Mouse (Mus musculus): ENCODE data around the gene Tmem176b. TPM values are rescaled to one million over a fixed set of nuclear protein-coding genes. Genes with fewer than 3 reads are reported as not detected.
"Not testable (repeated sequence)": the region's sequence is repeated elsewhere in the genome, so short reads cannot be mapped to it uniquely, and the experiment has no call there.

The Tmem176b gene
- polyA plus RNA-seq, 1 experiment from 2014 or later = 224 TPM

- no peak overlapping the region for H3K27ac ChIP-seq (replicated peaks)
- WGBS = 46% methylated on average over 7 of the region's 7 CpGs
- H3K4me1 ChIP-seq = 0 out of 2 replicates have a peak, but pooled peaks cover 5% of the 10 kb centered on the region
- H3K9ac ChIP-seq = no peak overlapping the region
- H3K4me2 ChIP-seq (replicated peaks) = no peak overlapping the region
- H3K4me3 ChIP-seq (replicated peaks) = no peak overlapping the region
- no peak for ATAC-seq (ENCODE audit: insufficient number of reproducible peaks, low FRiP score, low TSS enrichment, low read depth)
- H3K9me3 ChIP-seq (replicated peaks) = no peaks in the 10 kb centered on the region
- no peaks in the 10 kb centered on the region for H3K27me3 ChIP-seq
- H3K36me3 ChIP-seq = no peaks in the 10 kb centered on the region
These were observed 16.3 kb downstream of the Tmem176b start for GRCm38 (mm10) chr6:48825016-48825415.

- not testable (repeated sequence) for H3K36me3 ChIP-seq; H3K4me3 ChIP-seq (replicated peaks); H3K27ac ChIP-seq (replicated peaks); H3K9ac ChIP-seq; H3K4me2 ChIP-seq (replicated peaks); H3K9me3 ChIP-seq (replicated peaks); H3K27me3 ChIP-seq; ATAC-seq (ENCODE audit: insufficient number of reproducible peaks, low FRiP score, low TSS enrichment, low read depth); H3K4me1 ChIP-seq
- WGBS = 75% methylated on average over 7 of the region's 7 CpGs
These were observed 19.1 kb downstream of the Tmem176b start for GRCm38 (mm10) chr6:48821991-48822785.

GRCm38 (mm10) chr6:48817815-48818214, 23.5 kb downstream of the Tmem176b start:
- 3% methylated on average over 6 of the region's 6 CpGs for WGBS
- Histone ChIP-seq H3K4me3 (replicated peaks) (no peak overlapping the region), H3K4me2 (replicated peaks) (no peak overlapping the region), H3K27me3 (no peaks in the 10 kb centered on the region), H3K27ac (replicated peaks) (no peak overlapping the region), H3K36me3 (no peaks in the 10 kb centered on the region), H3K4me1 (no peaks in the 10 kb centered on the region), H3K9ac (no peak overlapping the region), H3K9me3 (replicated peaks) (no peaks in the 10 kb centered on the region)
- no peak for ATAC-seq (ENCODE audit: insufficient number of reproducible peaks, low FRiP score, low TSS enrichment, low read depth)

- Histone ChIP-seq H3K4me2 (replicated peaks) (no peak overlapping the region), H3K4me3 (replicated peaks) (no peak overlapping the region), H3K27me3 (no peaks in the 10 kb centered on the region), H3K9me3 (replicated peaks) (no peaks in the 10 kb centered on the region), H3K4me1 (no peaks in the 10 kb centered on the region), H3K9ac (no peak overlapping the region), H3K36me3 (no peaks in the 10 kb centered on the region), H3K27ac (replicated peaks) (no peak overlapping the region)
- no peak for ATAC-seq (ENCODE audit: insufficient number of reproducible peaks, low FRiP score, low TSS enrichment, low read depth)
These were observed 26.3 kb downstream of the Tmem176b start for GRCm38 (mm10) chr6:48815013-48815412.

- no peaks in the 10 kb centered on the region for H3K36me3 ChIP-seq
- H3K9me3 ChIP-seq (replicated peaks) = no peaks in the 10 kb centered on the region
- no peaks in the 10 kb centered on the region for H3K4me1 ChIP-seq
- H3K9ac ChIP-seq = no peak overlapping the region
- H3K27ac ChIP-seq (replicated peaks) = no peak overlapping the region
- WGBS = 55% methylated on average over 3 of the region's 3 CpGs
- H3K4me2 ChIP-seq (replicated peaks) = no peak overlapping the region
- no peak overlapping the region for H3K4me3 ChIP-seq (replicated peaks)
- no peaks in the 10 kb centered on the region for H3K27me3 ChIP-seq
- no peak for ATAC-seq (ENCODE audit: insufficient number of reproducible peaks, low FRiP score, low TSS enrichment, low read depth)
These were observed 31.6 kb downstream of the Tmem176b start for GRCm38 (mm10) chr6:48809494-48810219.

GRCm38 (mm10) chr6:48806746-48807145, 34.5 kb downstream of the Tmem176b start:
- H3K9me3 ChIP-seq (replicated peaks) = no peaks in the 10 kb centered on the region
- no peak overlapping the region for H3K4me2 ChIP-seq (replicated peaks)
- ATAC-seq (ENCODE audit: insufficient number of reproducible peaks, low FRiP score, low TSS enrichment, low read depth) = no peak
- H3K9ac ChIP-seq = no peak overlapping the region
- H3K27me3 ChIP-seq = no peaks in the 10 kb centered on the region
- H3K36me3 ChIP-seq = no peaks in the 10 kb centered on the region
- H3K4me1 ChIP-seq = no peaks in the 10 kb centered on the region
- no peak overlapping the region for H3K4me3 ChIP-seq (replicated peaks)
- H3K27ac ChIP-seq (replicated peaks) = no peak overlapping the region
- 73% methylated on average over 3 of the region's 3 CpGs for WGBS

- no peaks in the 10 kb centered on the region for H3K36me3 ChIP-seq
- no peak for ATAC-seq (ENCODE audit: insufficient number of reproducible peaks, low FRiP score, low TSS enrichment, low read depth)
- 90% methylated on average over 5 of the region's 5 CpGs for WGBS
- no peak overlapping the region for H3K4me2 ChIP-seq (replicated peaks)
- no peak overlapping the region for H3K27ac ChIP-seq (replicated peaks)
- no peaks in the 10 kb centered on the region for H3K4me1 ChIP-seq
- H3K9me3 ChIP-seq (replicated peaks) = no peaks in the 10 kb centered on the region
- H3K4me3 ChIP-seq (replicated peaks) = no peak overlapping the region
- H3K27me3 ChIP-seq = no peaks in the 10 kb centered on the region
- no peak overlapping the region for H3K9ac ChIP-seq
These were observed 37.0 kb downstream of the Tmem176b start for GRCm38 (mm10) chr6:48804346-48804745.

- H3K27me3 ChIP-seq = no peaks in the 10 kb centered on the region
- no peak overlapping the region for H3K9ac ChIP-seq
- ATAC-seq (ENCODE audit: insufficient number of reproducible peaks, low FRiP score, low TSS enrichment, low read depth) = no peak
These were observed 37.8 kb downstream of the Tmem176b start for GRCm38 (mm10) chr6:48803406-48804051.

GRCm38 (mm10) chr6:48801897-48802296, 39.4 kb downstream of the Tmem176b start:
- no peaks in the 10 kb centered on the region for H3K9me3 ChIP-seq (replicated peaks)
- H3K27ac ChIP-seq (replicated peaks) = no peak overlapping the region
- no peak overlapping the region for H3K4me3 ChIP-seq (replicated peaks)
- no peak overlapping the region for H3K4me2 ChIP-seq (replicated peaks)
- WGBS = 81% methylated on average over 1 of the region's 1 CpGs
- no peaks in the 10 kb centered on the region for H3K27me3 ChIP-seq
- no peak overlapping the region for H3K9ac ChIP-seq
- H3K4me1 ChIP-seq = no peaks in the 10 kb centered on the region
- no peaks in the 10 kb centered on the region for H3K36me3 ChIP-seq
- no peak for ATAC-seq (ENCODE audit: insufficient number of reproducible peaks, low FRiP score, low TSS enrichment, low read depth)

More at GRCm38 (mm10) chr6:48803406-48804051, 37.8 kb downstream of the Tmem176b start:
- no peaks in the 10 kb centered on the region for H3K36me3 ChIP-seq
- no peak overlapping the region for H3K27ac ChIP-seq (replicated peaks)
- H3K4me3 ChIP-seq (replicated peaks) = no peak overlapping the region
- no peak overlapping the region for H3K4me2 ChIP-seq (replicated peaks)
- no peaks in the 10 kb centered on the region for H3K4me1 ChIP-seq
- H3K9me3 ChIP-seq (replicated peaks) = no peaks in the 10 kb centered on the region

- 80% methylated on average over 2 of the region's 2 CpGs for WGBS
- Histone ChIP-seq H3K9me3 (replicated peaks) (no peaks in the 10 kb centered on the region), H3K9ac (no peak overlapping the region), H3K27ac (replicated peaks) (no peak overlapping the region), H3K4me3 (replicated peaks) (no peak overlapping the region), H3K4me1 (no peaks in the 10 kb centered on the region), H3K27me3 (no peaks in the 10 kb centered on the region), H3K36me3 (no peaks in the 10 kb centered on the region), H3K4me2 (replicated peaks) (no peak overlapping the region)
- ATAC-seq (ENCODE audit: insufficient number of reproducible peaks, low FRiP score, low TSS enrichment, low read depth) = no peak
These were observed 53.4 kb downstream of the Tmem176b start for GRCm38 (mm10) chr6:48787867-48788266.

- H3K4me2 ChIP-seq (replicated peaks) = no peak overlapping the region
- WGBS = 63% methylated on average over 2 of the region's 2 CpGs
- H3K27ac ChIP-seq (replicated peaks) = no peak overlapping the region
- no peaks in the 10 kb centered on the region for H3K9me3 ChIP-seq (replicated peaks)
- no peaks in the 10 kb centered on the region for H3K4me1 ChIP-seq
- no peaks in the 10 kb centered on the region for H3K27me3 ChIP-seq
- no peak overlapping the region for H3K4me3 ChIP-seq (replicated peaks)
- no peak overlapping the region for H3K9ac ChIP-seq
- no peak for ATAC-seq (ENCODE audit: insufficient number of reproducible peaks, low FRiP score, low TSS enrichment, low read depth)
- no peaks in the 10 kb centered on the region for H3K36me3 ChIP-seq
These were observed 55.7 kb downstream of the Tmem176b start for GRCm38 (mm10) chr6:48785601-48786000.
